Mouse (Mus musculus) G1E-ER4 (cell line): ENCODE results near the gene Vmn1r13. TPM values are rescaled to one million over a fixed set of nuclear protein-coding genes. Genes with fewer than 3 reads are reported as not detected.
"Not testable (repeated sequence)": the region's sequence is repeated elsewhere in the genome, so short reads cannot be mapped to it uniquely, and the experiment has no call there.

ENCODE experiments used
- GATA1 ChIP-seq: IDR thresholded peaks from one replicate; pipeline ENCODE4 v1.8.0; 2012; ENCODE audit warnings: low read length, inconsistent platforms
- polyA plus RNA-seq: library from polyadenylated mRNA; stranded (reverse); fragments of >175 nt; gene quantifications from 2 replicates; pipeline ENCODE4 v1.2.3, GENCODE M21; 2012

Vmn1r13 gene
- not detected in 2 replicates for polyA plus RNA-seq

DNA sequence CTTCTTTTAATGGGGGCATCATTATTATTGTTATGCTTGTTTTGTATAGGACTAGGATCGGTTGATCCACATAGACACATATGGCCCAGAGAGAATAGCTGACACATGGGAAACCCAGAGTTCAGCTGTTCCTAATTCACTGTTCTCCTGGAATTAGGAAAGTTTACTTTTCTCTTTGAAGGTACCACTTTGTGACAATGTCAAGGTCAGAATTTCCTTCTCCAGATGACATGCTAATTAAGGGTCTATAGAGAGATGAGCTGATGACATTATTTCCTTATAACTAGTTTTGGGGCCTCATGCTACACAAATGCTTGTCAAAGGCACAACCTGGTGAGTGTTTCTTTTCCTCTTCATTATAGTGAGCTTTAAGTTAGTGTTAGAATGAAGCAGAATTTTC lies at the start of gene Vmn1r13:
Vmn1r13 (plus strand) TSS at position 301 of the 400 bp plus-strand sequence.
- not testable (repeated sequence) for TF ChIP-seq GATA1

DNA sequence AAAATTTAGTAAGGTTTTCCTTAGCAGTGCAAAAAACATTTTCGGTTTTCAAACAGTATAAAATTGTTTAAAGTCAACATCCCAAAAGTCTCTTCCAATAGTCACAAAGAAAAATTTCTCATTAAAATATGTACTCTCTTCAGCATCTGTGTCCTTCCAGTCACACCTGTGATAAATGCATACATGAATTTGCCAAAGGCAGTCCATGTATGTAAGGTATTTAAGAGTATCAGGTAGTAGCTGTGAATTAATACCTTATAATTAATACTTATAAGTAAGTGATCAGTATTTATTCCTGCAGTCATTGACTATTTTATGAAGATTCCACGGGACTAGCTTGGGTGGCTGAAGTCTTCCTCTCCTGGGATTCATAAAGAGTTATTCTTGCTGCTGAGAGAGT lies 46.5 kb upstream of the Vmn1r13 start, which contains the start of gene Vmn1r12:
Vmn1r12 (plus strand) TSS at position 301 of the 400 bp plus-strand sequence.
- TF ChIP-seq GATA1, result no peak

DNA sequence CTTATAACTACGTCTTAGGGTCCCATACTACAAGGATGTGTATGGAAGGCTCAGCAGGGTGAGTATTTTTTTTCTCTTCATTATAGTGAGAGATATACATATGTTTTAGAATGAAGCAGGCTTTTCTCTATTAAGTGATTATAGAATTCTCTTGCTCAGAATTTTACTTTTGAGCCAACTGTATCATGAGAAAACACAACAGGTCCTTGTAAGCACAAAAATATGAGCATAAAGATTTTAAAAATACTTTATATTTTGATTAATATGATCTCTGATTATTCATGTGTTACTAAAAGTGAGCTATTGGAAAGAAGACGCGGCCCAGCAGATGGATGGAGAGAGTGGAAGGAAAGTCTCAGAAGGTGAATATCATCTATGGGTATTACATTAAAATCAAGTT lies 28.3 kb downstream of the Vmn1r13 start, which contains the start of gene Vmn1r14:
Vmn1r14 (plus strand) TSS at position 301 of the 400 bp plus-strand sequence.
- TF ChIP-seq GATA1, result no peak

DNA sequence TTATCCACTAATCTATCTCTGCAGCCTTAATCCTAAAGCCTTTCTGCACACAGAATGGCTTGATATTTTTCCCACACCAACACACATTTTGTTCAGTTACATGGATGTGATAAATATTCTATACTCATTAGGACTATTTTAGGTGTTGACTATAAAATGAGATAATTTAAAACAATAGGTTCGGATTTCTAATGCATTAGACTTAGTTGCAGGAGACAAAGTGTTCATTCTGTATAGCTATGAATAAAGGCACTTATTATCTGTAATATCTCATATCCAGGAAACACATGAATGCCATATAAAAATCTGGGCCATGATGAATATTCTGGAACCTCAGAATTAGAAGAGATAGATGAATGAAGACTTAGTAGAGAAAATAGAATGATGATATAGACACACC lies 54.6 kb downstream of the Vmn1r13 start, which contains the start of gene Vmn1r15:
Vmn1r15 (plus strand) TSS at position 301 of the 400 bp plus-strand sequence.
- no peak for TF ChIP-seq GATA1

DNA sequence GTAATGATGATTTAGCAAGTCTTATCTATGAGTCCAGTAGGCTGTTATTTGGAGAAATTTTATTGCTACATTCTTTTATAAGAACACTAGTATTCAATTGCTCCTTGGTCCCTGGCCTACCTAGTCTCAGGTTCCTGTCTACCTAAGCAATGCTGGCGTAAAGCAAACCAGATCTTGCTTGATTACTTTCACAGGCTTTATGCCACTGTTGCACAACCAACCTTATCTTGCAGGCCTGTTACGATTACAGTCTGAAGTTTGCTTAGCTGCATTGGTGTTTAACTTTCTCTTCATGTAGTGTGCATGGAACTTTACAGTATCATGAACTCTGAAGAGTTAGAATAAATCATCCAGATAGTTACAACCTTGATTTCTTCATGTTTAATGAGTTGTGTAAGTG lies 57.9 kb downstream of the Vmn1r13 start:
- no peak for TF ChIP-seq GATA1

Other genes with a start within 250 kb of the Vmn1r13 start
- gene Vmn1r5, start 233.0 kb upstream of the Vmn1r13 start, polyA plus RNA-seq, result not detected in 2 replicates
- not detected in 2 replicates for gene Vmn1r6, start 206.0 kb upstream of the Vmn1r13 start, polyA plus RNA-seq
- gene Vmn1r7, start 178.0 kb upstream of the Vmn1r13 start, polyA plus RNA-seq, result not detected in 2 replicates
- not detected in 2 replicates for gene Vmn1r8, start 171.0 kb upstream of the Vmn1r13 start, polyA plus RNA-seq
- not detected in 2 replicates for gene Vmn1r9, start 136.5 kb upstream of the Vmn1r13 start, polyA plus RNA-seq
- not detected in 2 replicates for gene Vmn1r10, start 93.8 kb upstream of the Vmn1r13 start, polyA plus RNA-seq
- gene Vmn1r11, start 69.8 kb upstream of the Vmn1r13 start, polyA plus RNA-seq, result not detected in 2 replicates
- not detected in 2 replicates for gene Vmn1r12, start 46.4 kb upstream of the Vmn1r13 start, polyA plus RNA-seq
- not detected in 2 replicates for gene Vmn1r14, start 28.4 kb downstream of the Vmn1r13 start, polyA plus RNA-seq
- gene Vmn1r15, start 54.7 kb downstream of the Vmn1r13 start, polyA plus RNA-seq, result not detected in 2 replicates
- gene Vmn1r16, start 126.2 kb downstream of the Vmn1r13 start, polyA plus RNA-seq, result not detected in 2 replicates
- gene Vmn1r17, start 160.4 kb downstream of the Vmn1r13 start, polyA plus RNA-seq, result not detected in 2 replicates
- not detected in 2 replicates for gene Vmn1r18, start 192.5 kb downstream of the Vmn1r13 start, polyA plus RNA-seq
- gene Vmn1r19, start 200.5 kb downstream of the Vmn1r13 start, polyA plus RNA-seq, result not detected in 2 replicates
- not detected in 2 replicates for gene Vmn1r20, start 225.6 kb downstream of the Vmn1r13 start, polyA plus RNA-seq